Mouse (Mus musculus): ENCODE data around the gene Dnase2a. TPM values are rescaled to one million over a fixed set of nuclear protein-coding genes. Genes with fewer than 3 reads are reported as not detected.
"Not testable (repeated sequence)": the region's sequence is repeated elsewhere in the genome, so short reads cannot be mapped to it uniquely, and the experiment has no call there.

Gene Dnase2a
- polyA plus RNA-seq, 1 experiment from 2014 or later = 9.4 TPM

GRCm38 (mm10) chr8:84892993-84893708, 15.2 kb upstream of the Dnase2a start:
- Histone ChIP-seq H3K27me3 (no peaks in the 10 kb centered on the region), H3K9ac (replicated peaks) (peak overlapping the region; percentile 73), H3K4me2 (replicated peaks) (peak overlapping the region; percentile 77), H3K36me3 (peaks cover 23% of the 10 kb centered on the region), H3K27ac (replicated peaks) (0 out of 2 replicates have a peak overlapping the region, but pooled peaks have one; percentile 8), H3K9me3 (no peaks in the 10 kb centered on the region), H3K4me1 (peaks cover 16% of the 10 kb centered on the region), H3K4me3 (peak overlapping the region; percentile 80)
- WGBS = 14% methylated on average over 31 of the region's 31 CpGs
- peak; percentile 54 for ATAC-seq (ENCODE audit: low FRiP score, low read depth)

- ATAC-seq (ENCODE audit: low FRiP score, low read depth) = peak; percentile 95
- 0 out of 2 replicates have a peak within 1 kb of the TSS, but pooled peaks have one; percentile 8 for H3K27ac ChIP-seq (replicated peaks)
- peak within 1 kb of the TSS; percentile 77 for H3K4me2 ChIP-seq (replicated peaks)
- peaks cover 17% of the 10 kb centered on the region for H3K36me3 ChIP-seq
- no peaks in the 10 kb centered on the region for H3K9me3 ChIP-seq
- 1% methylated on average over 11 of the region's 11 CpGs for WGBS
- H3K4me3 ChIP-seq = peak within 1 kb of the TSS; percentile 80
- H3K9ac ChIP-seq (replicated peaks) = peak within 1 kb of the TSS; percentile 73
- H3K4me1 ChIP-seq = peaks cover 16% of the 10 kb centered on the region
- H3K27me3 ChIP-seq = no peaks in the 10 kb centered on the region
Measured at GRCm38 (mm10) chr8:84893709-84894134, 14.6 kb upstream of the Dnase2a start, which contains the start of gene Gcdh. Gene Gcdh, minus strand, starts transcription at chr8:84893921.

- Histone ChIP-seq H3K4me2 (replicated peaks) (no peak overlapping the region), H3K4me3 (no peak overlapping the region), H3K4me1 (peaks cover 16% of the 10 kb centered on the region), H3K27ac (replicated peaks) (no peak overlapping the region), H3K36me3 (peaks cover 1% of the 10 kb centered on the region; the same call in 1 of the 2 replicates), H3K9ac (replicated peaks) (no peak overlapping the region), H3K27me3 (peaks cover 13% of the 10 kb centered on the region), H3K9me3 (no peaks in the 10 kb centered on the region)
- no peak for ATAC-seq (ENCODE audit: low FRiP score, low read depth)
- WGBS = 89% methylated on average over 5 of the region's 5 CpGs
Measured at GRCm38 (mm10) chr8:84895963-84896362, 12.4 kb upstream of the Dnase2a start.

- Histone ChIP-seq H3K4me3 (no peak overlapping the region), H3K9me3 (no peaks in the 10 kb centered on the region), H3K27me3 (peaks cover 59% of the 10 kb centered on the region), H3K4me1 (peaks cover 15% of the 10 kb centered on the region), H3K4me2 (replicated peaks) (no peak overlapping the region), H3K9ac (replicated peaks) (no peak overlapping the region), H3K36me3 (no peaks in the 10 kb centered on the region), H3K27ac (replicated peaks) (no peak overlapping the region)
- no peak for ATAC-seq (ENCODE audit: low FRiP score, low read depth)
- 68% methylated on average over 4 of the region's 4 CpGs for WGBS
Measured at GRCm38 (mm10) chr8:84901071-84901470, 7.3 kb upstream of the Dnase2a start.

- Histone ChIP-seq H3K27ac (replicated peaks) (no peak within 1 kb of the TSS), H3K4me1 (peaks cover 15% of the 10 kb centered on the region), H3K27me3 (peaks cover 59% of the 10 kb centered on the region), H3K9ac (replicated peaks) (peak within 1 kb of the TSS; percentile 60), H3K4me3 (peak within 1 kb of the TSS; percentile 56), H3K9me3 (no peaks in the 10 kb centered on the region), H3K36me3 (no peaks in the 10 kb centered on the region), H3K4me2 (replicated peaks) (peak within 1 kb of the TSS; percentile 92)
- ATAC-seq (ENCODE audit: low FRiP score, low read depth) = no peak
- WGBS = 89% methylated on average over 3 of the region's 3 CpGs
Measured at GRCm38 (mm10) chr8:84901752-84902151, 6.6 kb upstream of the Dnase2a start, which contains the start of gene Klf1. Gene Klf1, plus strand, starts transcription at chr8:84901928.

DNA sequence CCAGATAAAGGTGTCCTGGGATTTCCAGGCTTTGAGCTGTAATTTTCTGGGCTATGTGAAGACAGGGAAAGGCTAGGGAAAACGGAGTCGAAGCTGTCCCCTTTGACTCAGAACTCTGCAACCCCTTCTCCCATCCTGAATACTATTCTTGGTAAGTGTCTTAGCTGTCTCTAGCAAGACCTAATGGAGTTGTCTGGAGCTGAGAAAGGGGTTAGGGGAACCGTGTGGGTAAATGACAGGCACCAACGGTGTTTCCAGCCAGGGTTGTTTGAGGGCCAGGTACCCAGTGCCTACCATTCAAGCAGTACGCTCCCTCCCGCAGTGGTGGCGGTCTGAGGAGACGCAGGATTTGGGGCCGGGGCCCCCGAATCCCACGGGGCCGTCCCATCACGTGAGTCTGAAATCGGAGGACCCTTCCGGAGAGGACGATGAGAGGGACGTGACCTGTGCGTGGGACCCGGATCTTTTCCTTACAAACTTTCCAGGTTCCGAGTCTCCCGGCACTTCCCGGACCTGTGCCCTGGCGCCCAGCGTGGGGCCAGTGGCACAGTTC, 5.9 kb upstream of the Dnase2a start:
- Histone ChIP-seq H3K9ac (replicated peaks) (peak overlapping the region; percentile 60), H3K4me1 (peaks cover 15% of the 10 kb centered on the region), H3K9me3 (no peaks in the 10 kb centered on the region), H3K27me3 (peaks cover 59% of the 10 kb centered on the region), H3K36me3 (no peaks in the 10 kb centered on the region), H3K4me3 (peak overlapping the region; percentile 56), H3K4me2 (replicated peaks) (peak overlapping the region; percentile 92), H3K27ac (replicated peaks) (no peak overlapping the region)
- 3% methylated on average over 24 of the region's 24 CpGs for WGBS
- no peak; the same call in 1 of the 2 replicates for ATAC-seq (ENCODE audit: low FRiP score, low read depth)

GRCm38 (mm10) chr8:84902920-84903661, 5.3 kb upstream of the Dnase2a start:
- H3K4me1 ChIP-seq = peaks cover 15% of the 10 kb centered on the region
- peaks cover 59% of the 10 kb centered on the region for H3K27me3 ChIP-seq
- peak overlapping the region; percentile 60 for H3K9ac ChIP-seq (replicated peaks)
- peak; percentile 86 for ATAC-seq (ENCODE audit: low FRiP score, low read depth)
- no peak overlapping the region for H3K27ac ChIP-seq (replicated peaks)
- no peaks in the 10 kb centered on the region for H3K36me3 ChIP-seq
- peak overlapping the region; percentile 56 for H3K4me3 ChIP-seq
- H3K4me2 ChIP-seq (replicated peaks) = peak overlapping the region; percentile 92
- no peaks in the 10 kb centered on the region for H3K9me3 ChIP-seq
- under 1% methylated on average over 68 of the region's 68 CpGs for WGBS

DNA sequence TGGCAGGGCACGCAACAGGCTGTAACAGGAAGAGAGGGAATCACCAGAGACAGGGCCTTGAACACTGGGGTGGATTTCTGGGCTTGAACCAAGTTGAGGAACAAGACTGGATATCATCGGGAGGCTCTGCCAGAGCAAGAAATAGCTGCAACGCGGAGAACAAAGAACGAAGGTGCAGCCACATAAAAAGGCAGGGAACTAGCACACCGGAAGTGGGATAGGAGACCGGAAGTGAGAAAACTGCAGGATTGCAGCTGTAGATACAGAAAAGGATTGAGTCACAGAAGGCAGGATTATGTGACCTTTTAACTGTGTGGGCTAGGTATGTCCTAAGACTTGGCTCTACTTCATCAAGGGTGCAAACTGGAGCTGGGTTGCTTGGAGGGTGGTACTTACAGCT, 4.0 kb upstream of the Dnase2a start:
- Histone ChIP-seq H3K4me3 (no peak overlapping the region), H3K27me3 (peaks cover 67% of the 10 kb centered on the region), H3K9me3 (no peaks in the 10 kb centered on the region), H3K36me3 (no peaks in the 10 kb centered on the region), H3K9ac (replicated peaks) (no peak overlapping the region), H3K27ac (replicated peaks) (no peak overlapping the region), H3K4me1 (peaks cover 23% of the 10 kb centered on the region), H3K4me2 (replicated peaks) (no peak overlapping the region)
- WGBS = 90% methylated on average over 7 of the region's 7 CpGs
- ATAC-seq (ENCODE audit: low FRiP score, low read depth) = no peak

- H3K36me3 ChIP-seq = peaks cover 16% of the 10 kb centered on the region
- H3K27ac ChIP-seq (replicated peaks) = no peak overlapping the region
Measured at GRCm38 (mm10) chr8:84907037-84907436, 1.3 kb upstream of the Dnase2a start.

DNA sequence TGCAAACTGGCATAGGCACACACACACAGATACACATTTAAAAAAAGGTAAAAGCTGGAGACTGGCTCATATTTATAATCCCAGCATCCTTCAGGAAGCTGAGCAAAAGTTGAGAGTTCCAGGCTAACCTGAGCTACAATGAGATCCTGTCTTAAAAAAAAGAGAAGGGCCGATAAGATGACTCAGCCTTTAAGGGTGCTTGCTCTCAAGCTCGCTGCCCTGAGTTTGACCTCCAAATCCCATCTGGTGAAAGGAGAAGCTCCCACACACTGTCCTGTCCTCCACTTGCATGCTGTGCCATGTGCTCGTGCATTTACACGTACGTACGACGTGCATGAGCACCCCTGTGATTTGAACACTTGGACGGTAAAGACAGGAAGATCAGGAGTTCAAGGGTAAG, 867 bp upstream of the Dnase2a start:
- Histone ChIP-seq H3K4me2 (replicated peaks) (no peak overlapping the region), H3K27me3 (peaks cover 70% of the 10 kb centered on the region), H3K4me3 (no peak overlapping the region), H3K9me3 (no peaks in the 10 kb centered on the region), H3K4me1 (peaks cover 19% of the 10 kb centered on the region), H3K9ac (replicated peaks) (no peak overlapping the region), H3K36me3 (peaks cover 20% of the 10 kb centered on the region), H3K27ac (replicated peaks) (no peak overlapping the region)
- WGBS = 81% methylated on average over 8 of the region's 8 CpGs
- no peak for ATAC-seq (ENCODE audit: low FRiP score, low read depth)

More at GRCm38 (mm10) chr8:84907037-84907436, 1.3 kb upstream of the Dnase2a start:
- no peak overlapping the region for H3K4me3 ChIP-seq
- H3K9me3 ChIP-seq = no peaks in the 10 kb centered on the region
- peaks cover 70% of the 10 kb centered on the region for H3K27me3 ChIP-seq
- peaks cover 23% of the 10 kb centered on the region for H3K4me1 ChIP-seq
- no peak for ATAC-seq (ENCODE audit: low FRiP score, low read depth)
- WGBS = 89% methylated on average over 9 of the region's 9 CpGs
- no peak overlapping the region for H3K4me2 ChIP-seq (replicated peaks)
- no peak overlapping the region for H3K9ac ChIP-seq (replicated peaks)

GRCm38 (mm10) chr8:84907979-84908378, 381 bp upstream of the Dnase2a start:
- H3K36me3 ChIP-seq = peaks cover 25% of the 10 kb centered on the region
- peak; percentile 13; the same call in 1 of the 2 replicates for ATAC-seq (ENCODE audit: low FRiP score, low read depth)
- H3K27ac ChIP-seq (replicated peaks); H3K9me3 ChIP-seq; H3K9ac ChIP-seq (replicated peaks): not testable (repeated sequence)
- peak overlapping the region; percentile 73 for H3K4me2 ChIP-seq (replicated peaks)
- H3K4me3 ChIP-seq = peak overlapping the region; percentile 51
- 36% methylated on average over 7 of the region's 7 CpGs for WGBS
- peaks cover 20% of the 10 kb centered on the region for H3K4me1 ChIP-seq
- H3K27me3 ChIP-seq = peaks cover 70% of the 10 kb centered on the region
